Mouse (Mus musculus) right cerebral cortex, postnatal 10 days (tissue): Measurements from ENCODE around the gene Rasgef1b.

Experiments
- DNase-seq, 2 experiments: peaks; one replicate each; pipeline ENCODE4 v3.0.0; 2021; ENCODE audit warnings: low spot score in 2 of 2

Gene Rasgef1b

GRCm38 (mm10) chr5:99252203-99253135 lies 476.4 kb downstream of the Rasgef1b start:
- peak; percentile 97 to 98 for DNase-seq

GRCm38 (mm10) chr5:99251379-99252202 lies 477.3 kb downstream of the Rasgef1b start:
- peak; percentile 68 to 84 for DNase-seq

GRCm38 (mm10) chr5:99250820-99251219 lies 478.0 kb downstream of the Rasgef1b start:
- DNase-seq, result no peak

GRCm38 (mm10) chr5:99248501-99248900 lies 480.4 kb downstream of the Rasgef1b start:
- DNase-seq, result peak; percentile 94 to 97

GRCm38 (mm10) chr5:99247915-99248314 lies 480.9 kb downstream of the Rasgef1b start:
- DNase-seq, result no peak

GRCm38 (mm10) chr5:99247441-99247840 lies 481.4 kb downstream of the Rasgef1b start:
- DNase-seq, result no peak

- no peak for DNase-seq
These were observed 481.9 kb downstream of the Rasgef1b start for GRCm38 (mm10) chr5:99246972-99247371.

- DNase-seq, result no peak
These were observed 486.7 kb downstream of the Rasgef1b start for GRCm38 (mm10) chr5:99241988-99242740.

GRCm38 (mm10) chr5:99240501-99240900 lies 488.4 kb downstream of the Rasgef1b start:
- DNase-seq, result no peak

- no peak for DNase-seq
These were observed 489.2 kb downstream of the Rasgef1b start for GRCm38 (mm10) chr5:99239677-99240076.

GRCm38 (mm10) chr5:99238150-99238549 lies 490.7 kb downstream of the Rasgef1b start:
- no peak for DNase-seq

GRCm38 (mm10) chr5:99236888-99237752 lies 491.7 kb downstream of the Rasgef1b start:
- no peak for DNase-seq

- DNase-seq, result no peak
These were observed 492.4 kb downstream of the Rasgef1b start for GRCm38 (mm10) chr5:99236431-99236830.

GRCm38 (mm10) chr5:99234275-99234674 lies 494.6 kb downstream of the Rasgef1b start:
- DNase-seq, result no peak

GRCm38 (mm10) chr5:99233176-99233575 lies 495.7 kb downstream of the Rasgef1b start:
- no peak for DNase-seq

- DNase-seq, result no peak
These were observed 496.5 kb downstream of the Rasgef1b start for GRCm38 (mm10) chr5:99232410-99232809.

GRCm38 (mm10) chr5:99230476-99230875 lies 498.4 kb downstream of the Rasgef1b start:
- no peak for DNase-seq

GRCm38 (mm10) chr5:99227361-99227760 lies 501.5 kb downstream of the Rasgef1b start:
- DNase-seq, result no peak

GRCm38 (mm10) chr5:99224571-99225011 lies 504.3 kb downstream of the Rasgef1b start:
- no peak for DNase-seq

- no peak for DNase-seq
These were observed 504.9 kb downstream of the Rasgef1b start for GRCm38 (mm10) chr5:99223869-99224498.
